Mouse (Mus musculus) lung, postnatal 25 days (tissue): ENCODE measurements around the gene Mier2.

Experiments
- DNase-seq: peaks from one replicate; pipeline ENCODE4 v3.0.0; 2022; ENCODE audit warnings: low spot score

Gene Mier2

DNA sequence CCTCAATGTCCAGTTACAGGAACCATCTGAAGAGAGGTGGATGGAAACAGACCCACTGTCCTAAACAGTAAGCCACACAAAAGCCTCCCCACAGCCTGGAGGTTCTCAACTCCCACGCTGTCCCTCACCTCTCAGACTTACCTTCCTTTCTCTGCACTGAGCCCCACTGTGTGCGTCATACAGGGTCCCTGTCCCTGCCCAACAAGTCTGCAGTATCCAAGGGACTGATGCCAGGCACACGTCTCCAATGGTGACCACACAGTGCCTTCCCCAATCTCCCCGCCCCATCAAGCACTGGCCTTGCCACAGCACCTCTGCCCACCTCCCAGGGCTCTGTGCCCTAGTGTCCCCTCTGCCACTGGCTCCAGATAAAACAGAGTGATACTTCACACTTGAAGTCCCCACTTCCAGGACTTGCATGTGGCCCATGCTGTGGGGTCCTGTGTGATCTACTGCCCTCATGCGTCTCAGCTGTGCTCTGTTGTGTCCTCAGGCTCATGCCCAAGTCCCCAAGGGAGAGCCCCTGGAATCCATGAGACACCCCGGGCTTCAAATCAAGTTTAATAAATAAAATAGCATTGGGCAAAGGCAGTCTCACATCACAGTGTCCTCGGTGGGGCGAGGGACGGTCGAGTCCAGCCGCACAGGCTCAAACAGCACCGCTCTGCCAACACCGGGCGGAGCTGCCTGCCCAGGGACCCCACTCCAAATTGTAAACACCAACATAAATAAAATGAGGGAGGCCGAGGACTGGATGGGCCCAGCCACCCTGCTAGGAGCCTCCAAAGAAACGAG lies 15.1 kb downstream of the Mier2 start:
- no peak for DNase-seq

DNA sequence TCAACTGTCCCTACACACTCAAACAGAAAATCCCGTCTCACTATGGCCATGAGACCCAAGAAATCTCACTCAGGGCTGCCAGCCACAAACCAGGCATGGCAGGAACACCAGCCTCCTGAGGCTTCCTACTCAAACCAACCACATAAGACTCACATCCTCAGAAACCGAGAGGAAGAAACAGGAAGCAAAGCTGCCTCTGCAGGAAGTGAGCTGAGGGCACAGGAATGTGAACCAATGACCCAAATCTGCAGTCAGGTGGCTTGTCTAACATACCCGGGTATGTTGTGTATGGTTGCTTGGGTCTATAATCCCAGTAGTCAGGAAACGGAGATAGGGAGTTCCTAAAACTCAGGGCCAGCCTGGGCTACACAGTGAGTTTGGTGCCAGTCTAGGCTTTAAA lies 16.1 kb downstream of the Mier2 start:
- DNase-seq, result no peak

DNA sequence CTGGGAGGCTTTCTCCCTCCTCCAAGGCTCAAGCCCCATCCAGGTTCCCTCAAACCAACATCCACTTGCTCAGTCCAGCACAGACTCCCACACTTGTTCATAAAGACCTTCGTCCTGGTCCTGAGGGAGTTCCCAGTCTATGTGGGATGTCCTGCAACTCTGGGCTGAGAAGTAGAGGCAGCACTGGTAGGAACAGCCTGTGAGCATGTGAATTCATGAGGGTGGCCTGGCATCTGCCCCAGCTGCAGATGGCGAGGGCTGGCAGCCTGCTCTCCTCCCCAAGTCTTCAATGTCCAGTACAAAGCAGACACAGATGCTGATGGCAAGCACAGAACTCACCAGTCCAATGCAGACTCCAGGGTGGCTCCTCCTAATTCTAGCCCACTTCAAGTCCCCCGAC lies 16.7 kb downstream of the Mier2 start:
- no peak for DNase-seq

DNA sequence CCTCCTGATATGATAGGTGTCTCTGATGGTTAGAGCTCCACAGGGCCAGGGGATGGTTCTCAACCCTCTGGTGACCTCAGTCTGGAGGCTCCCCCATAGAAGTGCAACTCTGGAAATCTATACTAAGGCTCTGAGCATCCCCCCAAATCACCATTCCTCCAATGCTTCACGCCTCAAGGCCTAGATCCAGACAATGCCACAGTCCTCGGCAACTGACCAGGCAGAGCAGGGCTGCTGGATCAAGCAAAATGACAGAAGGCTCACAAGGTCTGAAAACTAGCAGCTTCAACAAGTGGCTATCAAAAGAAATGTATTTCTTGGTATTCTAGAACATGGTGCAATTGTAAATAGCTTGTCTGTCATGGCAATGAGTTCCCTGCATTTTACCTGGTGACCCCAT lies 17.2 kb downstream of the Mier2 start:
- DNase-seq, result no peak

DNA sequence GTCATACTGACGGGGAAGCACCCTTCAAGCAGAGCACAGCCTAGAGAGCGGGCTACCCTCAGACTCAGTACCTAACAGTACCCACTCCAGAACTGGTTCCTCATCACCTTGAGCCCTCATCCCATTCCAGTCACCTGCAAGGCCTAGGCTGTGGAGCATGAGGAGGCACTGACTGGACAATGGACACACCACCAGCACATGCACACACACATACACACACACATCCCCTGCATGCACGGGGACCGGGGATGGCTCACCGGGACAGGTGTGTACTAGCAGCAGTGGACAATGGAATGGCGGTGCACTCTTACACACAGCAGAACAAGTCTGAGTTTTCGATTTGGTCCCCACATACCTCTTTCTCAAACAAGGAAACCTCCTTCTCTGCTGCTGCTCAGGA lies 17.7 kb downstream of the Mier2 start:
- DNase-seq, result no peak

DNA sequence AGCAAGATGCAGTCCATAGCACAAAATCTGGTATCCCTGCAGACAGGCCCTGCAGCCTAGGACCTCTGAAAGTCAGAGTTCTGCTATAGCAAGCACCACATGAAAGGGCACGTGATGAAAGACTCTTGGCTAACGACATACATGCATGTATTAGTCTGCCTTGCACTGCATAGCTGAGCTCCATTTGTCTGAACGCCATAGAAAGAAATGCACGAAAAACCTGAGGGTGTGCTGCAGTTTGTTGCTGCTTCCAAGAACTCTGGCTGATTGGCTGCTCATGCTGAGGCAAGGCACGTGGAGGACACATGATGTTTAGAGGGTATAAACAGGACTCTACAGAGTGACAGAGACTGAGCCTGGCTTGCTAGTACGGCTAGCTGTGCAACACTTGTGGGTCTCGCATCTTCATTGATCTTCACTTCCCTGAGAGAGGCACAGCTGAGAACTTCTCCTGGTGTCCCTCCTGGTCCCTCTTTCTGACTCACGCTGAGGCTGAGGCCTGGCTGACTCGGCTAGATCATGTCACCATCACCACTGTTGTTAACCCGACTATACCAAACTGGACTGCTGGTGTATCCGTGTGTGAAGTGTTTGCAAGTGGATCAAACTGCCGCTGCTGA lies 18.4 kb downstream of the Mier2 start:
- no peak for DNase-seq

DNA sequence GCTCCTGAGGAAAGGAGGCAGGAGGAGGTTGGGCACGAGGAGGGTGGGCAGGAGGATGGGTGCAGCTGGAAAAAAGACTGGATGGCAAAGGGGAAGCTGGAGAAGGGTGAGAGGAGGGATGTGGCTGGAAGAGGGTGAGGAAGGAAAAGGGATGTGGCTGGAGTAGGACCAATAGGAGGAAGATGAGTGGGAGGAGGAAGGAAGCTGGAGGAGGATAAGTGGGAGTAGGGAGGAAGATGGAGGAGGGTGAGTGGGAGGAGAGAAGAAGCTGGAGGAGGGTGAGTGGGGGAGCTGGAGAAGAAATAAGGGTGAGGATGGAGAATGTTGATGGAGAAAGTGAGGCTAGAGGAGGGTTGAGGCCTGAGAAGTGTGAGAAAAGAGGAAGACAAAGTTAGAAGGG lies 19.6 kb downstream of the Mier2 start:
- DNase-seq, result no peak

DNA sequence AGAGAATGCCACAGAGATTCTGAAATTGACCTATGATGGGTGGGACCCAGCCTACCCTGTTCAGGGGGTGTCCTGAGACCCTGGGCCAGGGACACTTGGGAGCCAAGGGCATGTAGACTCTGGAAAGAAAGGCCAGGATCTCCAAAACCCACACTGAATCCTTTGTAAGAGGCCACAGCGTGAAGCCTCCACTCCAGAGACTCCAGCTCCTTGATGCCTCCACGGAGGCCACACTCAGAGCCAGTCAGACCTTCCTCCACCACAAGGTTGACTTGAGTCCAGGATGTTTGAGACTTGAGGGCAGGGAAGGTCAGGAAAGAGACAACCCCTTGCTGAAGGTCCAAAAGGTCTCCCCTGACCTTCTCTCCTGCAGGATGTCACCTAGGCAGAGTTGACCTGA lies 20.6 kb downstream of the Mier2 start:
- DNase-seq, result no peak

DNA sequence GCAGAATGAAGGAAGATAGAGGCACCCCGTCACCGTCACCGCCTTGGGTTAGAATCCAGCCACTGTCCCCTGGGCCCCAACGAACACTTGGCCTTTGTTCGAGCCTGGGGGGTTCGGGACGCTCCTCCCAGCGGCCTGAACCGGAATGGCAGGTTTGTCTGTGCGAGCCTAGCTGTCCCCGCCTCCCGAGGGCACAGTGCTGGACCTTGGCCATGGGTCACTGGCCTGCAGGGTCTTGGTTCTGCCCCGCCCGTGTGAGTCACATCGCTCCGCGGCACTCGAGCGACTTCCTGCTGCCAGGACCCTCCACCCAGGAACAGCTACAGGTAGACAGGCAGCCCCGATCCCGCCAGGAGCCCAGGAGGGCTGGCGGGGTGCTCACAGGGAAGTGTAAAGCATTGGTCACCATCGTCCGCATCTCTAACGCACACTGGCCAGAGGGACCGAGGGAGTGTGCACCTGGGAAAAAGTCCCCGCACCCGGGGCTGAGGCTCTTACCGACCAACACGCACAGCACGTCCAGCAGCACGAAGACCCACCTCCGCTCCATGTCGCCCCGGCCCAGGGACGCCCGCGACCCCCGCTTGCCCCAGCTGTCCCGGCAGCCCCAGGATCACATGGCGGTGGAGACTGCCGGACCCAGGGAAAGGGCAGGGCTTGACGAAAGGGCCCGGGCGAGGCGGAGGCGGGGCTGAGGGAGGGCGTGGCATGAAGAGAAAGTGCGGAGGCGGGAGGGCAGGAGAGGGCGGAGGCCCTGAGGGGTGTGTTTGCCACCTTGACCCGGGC lies 21.7 kb downstream of the Mier2 start, which contains the start of gene Plpp2:
TSS of gene Plpp2 (minus strand) at position 671 of the 786 bp plus-strand sequence.
- DNase-seq, result peak; percentile 86

DNA sequence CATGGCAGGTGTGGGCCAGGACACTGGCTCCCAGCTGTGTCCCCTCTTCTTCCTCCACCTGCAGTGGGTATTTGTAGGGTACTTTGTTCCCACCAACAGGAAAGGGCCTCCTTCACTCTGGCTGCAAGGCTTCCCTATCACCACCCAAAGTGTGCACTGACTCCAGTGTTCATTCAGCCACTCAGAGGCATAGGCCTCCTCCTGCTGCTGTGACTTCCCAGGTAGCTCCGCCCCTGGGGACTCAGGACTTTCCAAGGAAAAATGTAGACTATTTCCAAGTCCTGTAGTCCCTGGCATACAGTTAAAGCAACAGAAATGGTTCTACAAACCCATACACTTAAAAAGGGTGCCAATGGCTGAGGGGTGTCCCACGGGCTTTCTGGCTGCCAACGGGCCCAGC lies 22.3 kb downstream of the Mier2 start:
- no peak for DNase-seq

DNA sequence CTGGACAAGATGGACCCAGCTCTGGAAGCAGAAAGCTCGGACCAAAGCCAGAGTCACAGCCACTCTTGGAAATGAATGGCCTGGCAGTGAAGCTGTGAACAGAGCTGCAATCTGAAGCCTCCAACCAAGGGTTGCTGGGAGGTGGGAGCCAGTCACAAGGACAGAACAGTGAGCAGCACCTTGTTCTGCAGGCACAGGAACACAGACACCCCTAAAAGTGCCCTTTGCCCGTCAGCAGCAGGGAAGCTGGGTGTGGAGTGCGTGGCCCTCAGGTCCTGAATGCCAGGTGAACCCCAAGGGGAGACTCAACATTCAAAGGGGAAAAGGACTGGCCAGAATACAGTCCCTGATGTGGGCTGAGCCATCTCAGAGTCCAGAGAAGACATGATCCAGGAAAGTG lies 23.4 kb downstream of the Mier2 start:
- DNase-seq, result no peak

DNA sequence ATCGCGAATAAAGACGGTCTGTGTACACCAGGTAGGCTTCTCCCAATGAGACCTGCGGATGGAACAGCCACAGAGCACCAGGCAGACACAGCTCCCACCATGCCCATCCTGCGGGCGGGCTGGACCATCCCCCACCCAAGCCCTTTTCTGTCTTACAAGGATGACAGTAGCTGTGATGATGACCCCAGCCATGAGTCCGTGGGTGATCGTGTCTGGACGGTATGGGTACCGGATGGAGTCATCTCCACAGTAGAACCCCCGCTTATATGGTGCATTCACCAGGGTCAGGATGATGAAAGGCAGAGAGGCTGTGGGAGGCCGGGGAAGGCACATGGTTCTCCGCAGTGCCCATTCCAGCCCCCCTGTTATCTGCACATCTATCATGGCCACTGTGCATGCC lies 24.3 kb downstream of the Mier2 start:
- DNase-seq, result no peak

DNA sequence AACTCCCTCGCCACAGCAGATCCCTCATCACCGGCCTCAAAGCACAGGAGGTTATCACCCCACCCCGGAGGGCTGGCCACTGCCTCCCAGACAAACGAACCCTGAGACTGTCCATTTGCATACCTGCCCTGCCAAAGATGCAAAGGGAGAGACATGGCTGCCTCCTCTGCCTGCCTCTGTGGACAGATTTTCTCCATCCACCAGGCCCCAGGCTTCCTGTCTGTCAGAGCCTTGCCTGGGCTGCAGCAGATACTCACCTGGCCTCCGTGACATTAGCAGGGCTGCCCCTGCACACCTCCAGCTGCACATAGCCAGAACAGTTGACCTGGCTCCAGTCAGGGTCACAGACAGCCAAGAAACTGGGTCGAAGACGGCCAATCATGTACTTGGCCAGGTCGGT lies 24.8 kb downstream of the Mier2 start:
- no peak for DNase-seq

DNA sequence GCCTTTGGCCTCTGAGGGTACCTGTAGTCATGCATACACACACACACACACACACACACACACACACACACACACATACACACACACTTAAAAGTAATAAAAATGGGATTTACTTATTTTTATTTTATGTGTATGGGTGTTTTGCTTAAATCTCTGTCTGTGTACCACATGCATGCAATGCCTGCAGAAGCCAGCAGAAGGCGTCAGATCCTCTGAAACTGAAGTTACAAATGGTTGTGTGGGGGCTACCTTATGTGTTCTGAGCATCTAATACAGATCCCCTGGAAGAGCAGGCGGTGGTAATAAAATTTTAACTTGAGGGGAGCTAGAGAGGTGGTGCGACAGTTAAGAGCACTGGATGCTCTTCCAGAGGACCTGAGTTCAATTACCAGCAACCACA lies 26.9 kb downstream of the Mier2 start:
- no peak for DNase-seq

DNA sequence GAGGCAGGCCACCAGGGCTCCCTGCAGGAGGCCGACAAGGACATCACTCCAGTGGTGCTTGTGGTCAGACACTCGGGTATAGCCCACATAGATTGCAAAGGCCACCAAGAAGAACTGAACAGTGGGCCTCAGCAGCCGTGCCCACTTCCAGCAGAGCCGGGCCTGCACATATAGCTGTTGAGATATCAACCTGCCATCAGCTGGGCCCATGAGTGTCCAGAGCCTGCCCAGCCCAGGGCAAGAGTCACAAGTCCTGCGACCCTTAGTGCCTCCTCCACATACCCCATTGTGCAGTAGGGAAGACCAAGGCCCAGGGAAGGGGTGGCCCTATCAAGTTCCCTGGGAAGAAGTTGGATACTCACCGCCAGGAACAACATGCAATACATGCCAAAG lies 27.6 kb downstream of the Mier2 start:
- DNase-seq, result no peak

DNA sequence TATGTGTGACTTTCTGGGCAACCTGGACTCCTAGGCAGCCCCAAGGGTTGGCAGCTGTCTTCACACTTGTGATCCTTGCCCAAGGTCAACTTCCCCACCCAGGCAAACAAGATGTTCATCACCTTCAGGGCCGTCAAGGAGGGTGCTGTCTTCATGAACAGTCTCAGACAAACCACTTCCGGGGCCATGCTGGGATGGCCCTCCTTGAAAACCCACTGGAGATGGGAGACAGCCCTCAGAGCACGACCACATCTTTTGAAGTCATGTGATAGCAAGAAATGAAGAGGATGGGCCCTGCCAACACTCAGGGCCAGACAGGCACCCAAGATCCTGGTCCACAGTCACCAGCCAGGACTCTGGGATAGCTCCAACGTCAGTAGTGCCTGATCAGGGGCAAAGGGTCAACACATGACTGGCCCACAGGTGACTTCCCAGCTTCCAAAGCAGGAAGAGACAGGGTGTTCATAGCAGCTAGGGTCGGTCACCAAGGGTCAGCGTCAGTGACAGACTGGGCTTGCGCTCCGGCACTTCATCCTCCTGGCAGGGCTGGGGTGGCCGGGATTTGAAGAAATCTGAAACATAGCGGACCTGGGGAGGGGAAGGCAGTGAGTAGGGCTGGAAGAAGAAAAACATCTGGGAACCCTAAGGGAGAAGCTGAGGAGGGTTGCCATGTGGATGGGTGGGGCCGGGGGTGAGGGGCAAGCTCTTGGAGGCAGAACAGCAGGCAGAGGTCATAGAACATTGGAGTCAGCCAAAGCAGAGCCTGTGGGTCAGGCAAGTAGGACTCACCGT lies 28.1 kb downstream of the Mier2 start:
- no peak for DNase-seq

DNA sequence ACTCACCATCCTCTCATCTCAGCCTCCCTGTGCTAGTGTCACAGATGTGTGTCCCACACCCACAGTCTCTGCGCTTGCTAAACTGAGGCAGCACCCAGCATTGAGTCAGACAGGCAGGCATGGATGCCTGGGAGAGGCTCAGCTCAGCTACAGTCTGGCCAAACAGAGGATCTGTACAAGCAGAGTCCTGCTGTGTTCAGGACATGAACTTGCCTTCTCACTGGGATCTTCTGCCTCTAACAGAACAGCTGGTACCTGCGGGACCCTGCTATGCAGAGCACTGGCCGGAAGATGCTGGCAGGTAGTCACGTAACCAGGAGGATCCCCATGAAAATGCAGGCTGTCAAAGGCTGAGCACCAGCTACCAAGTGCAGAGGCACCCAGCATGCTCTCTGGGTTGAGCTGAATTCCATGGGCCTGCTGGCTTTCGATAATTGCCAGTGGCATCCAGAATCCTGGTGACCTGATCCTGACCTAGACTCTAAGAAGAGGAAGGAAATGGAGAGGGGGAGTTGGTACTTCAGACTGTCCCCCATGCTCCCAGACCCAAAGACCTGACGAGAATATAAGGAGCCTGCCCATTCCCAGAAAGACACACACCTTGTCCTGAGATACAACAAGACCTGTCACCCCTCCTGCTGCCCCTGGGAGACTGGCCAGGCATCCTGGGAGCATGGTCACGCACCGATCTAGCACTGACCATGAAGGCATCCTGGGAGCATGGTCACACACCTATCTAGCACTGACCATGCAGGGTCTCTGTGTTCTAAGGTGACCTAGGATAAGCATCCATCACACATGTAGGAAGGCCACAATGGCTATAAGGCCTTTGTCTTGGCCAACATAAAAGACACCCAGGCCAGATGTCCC lies 29.3 kb downstream of the Mier2 start:
- DNase-seq, result no peak

DNA sequence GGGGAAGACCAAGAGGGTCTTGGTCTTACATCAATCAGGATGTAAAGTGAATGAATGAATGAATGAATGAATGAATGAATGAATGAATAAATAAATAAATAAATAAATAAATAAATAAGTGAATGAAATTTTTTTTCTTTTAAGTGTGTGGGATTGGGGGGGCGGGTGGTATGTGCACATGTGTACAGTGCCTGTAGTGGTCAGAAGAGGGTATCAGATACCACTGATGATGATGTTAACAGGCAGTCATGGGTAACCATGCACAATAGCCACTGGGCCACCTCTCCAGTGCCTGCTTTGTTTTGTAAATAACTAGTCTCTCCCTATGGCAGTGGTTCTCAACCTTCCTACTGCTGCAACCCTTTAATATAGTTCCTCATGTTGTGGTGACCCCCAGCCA lies 30.6 kb downstream of the Mier2 start:
- DNase-seq, result no peak

DNA sequence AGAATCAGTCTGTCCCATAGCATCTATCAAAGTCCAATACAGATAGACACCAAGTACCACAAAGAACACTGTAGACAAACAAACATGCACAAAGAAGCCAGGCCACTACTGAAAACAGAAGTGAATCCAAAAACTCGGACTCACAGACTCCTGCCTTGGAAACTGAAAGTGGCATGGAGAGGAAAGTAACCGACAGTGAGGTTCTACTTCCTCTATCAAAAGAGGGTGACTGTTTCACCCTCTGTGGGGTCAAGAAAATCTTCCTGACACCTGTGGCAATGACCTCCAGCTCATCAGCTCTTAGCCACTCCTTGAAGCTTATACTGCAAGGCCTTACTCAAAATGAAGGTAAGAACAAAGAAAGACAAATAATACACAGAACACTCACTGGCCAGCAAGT lies 48.3 kb downstream of the Mier2 start:
- DNase-seq, result no peak

DNA sequence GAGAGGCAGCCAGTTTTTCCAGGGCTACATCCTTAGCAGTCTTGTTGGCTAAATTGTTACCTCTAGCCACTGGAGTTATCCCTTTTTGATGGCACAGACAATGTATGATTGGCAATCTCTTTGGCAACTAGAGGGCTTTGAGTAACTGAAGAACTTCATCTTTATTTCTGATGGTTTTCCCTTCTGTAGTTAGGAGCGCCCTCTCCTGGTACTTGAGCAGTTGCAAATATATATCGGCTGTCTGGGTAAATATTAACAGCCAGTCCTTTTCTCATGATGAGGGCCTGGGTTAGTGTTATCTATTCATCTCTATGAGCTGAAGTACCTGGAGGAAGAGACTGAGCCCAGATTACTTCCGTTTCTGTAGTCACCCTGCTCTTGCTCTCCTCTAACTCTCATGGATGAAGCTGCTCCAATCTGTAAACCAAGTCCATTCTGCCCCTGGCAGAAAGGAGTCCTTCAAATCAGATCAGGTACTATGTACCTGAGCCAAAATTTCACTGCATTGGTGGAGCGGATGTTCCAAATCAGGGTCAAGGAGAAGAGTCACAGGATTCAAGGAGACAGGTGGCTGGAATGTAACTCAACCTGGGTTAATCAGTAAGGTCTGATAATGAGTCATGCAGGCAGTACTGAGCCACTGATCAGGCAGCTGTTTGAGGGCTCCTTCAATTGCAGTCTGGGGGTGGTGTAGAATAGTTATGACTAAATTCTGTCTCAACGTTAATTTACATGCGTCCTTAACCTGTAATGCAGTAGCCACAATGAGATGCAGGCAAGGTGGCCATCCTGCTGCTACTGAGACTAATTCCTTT lies 52.0 kb downstream of the Mier2 start:
- no peak for DNase-seq
